Mouse (Mus musculus): ENCODE data around the gene Tmed10.

DNA sequence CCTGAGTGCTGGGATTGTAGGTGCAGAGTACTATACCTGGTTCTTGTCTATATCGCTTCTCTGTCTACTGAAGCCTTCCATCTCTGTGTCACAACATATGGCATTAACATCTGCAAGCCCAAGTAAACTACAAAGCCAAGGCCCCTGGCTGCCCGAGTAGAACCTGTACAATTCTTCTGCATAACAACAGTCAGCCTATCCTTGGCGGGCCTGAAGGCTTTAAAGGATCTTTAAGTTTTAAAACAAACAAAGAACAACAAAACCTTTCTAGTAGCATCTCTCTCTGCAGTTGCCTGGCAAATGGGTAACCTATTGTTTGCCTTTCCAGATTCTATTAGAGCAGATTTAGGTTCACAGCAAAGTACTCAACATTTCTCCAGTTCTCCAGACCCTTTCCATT is 20.6 kb downstream of the Tmed10 start:
- TF ChIP-seq CTCF (conservative IDR thresholded peaks at IDR 0.05; ENCODE audit: low read length): no peak
- no peak for TF ChIP-seq POU5F1 (IDR thresholded peaks at IDR 0.05; ENCODE audit: borderline replicate concordance, low read length)

Measured in E14TG2a.4 (cell line).